In the genomic region with DNA sequence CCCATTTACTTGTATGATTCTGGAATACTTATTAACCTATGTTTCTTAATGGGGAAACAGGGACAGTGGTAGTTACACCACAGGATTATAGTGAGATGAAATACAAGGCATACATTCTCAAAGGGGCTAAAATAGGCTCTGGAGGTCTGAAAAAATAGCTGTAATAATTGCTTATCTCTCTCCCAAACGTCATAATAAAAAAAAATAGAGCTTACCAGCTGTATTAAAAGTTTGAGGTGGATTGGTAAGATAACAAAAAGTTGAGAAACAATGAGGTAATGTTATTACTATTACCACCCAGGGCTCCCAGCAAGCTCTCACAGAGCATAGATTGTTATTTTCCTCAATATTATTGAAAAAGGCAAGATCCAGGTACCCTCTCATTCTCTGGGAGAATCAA, we compare ENCODE assay signal across 8 mouse cellular contexts. TPM values are rescaled to one million over a fixed set of nuclear protein-coding genes. Genes with fewer than 3 reads are reported as not detected.
A peak's percentile ranks its signal among the peaks of the same experiment; 100 is the strongest.
DNase-seq lines count a peak whose midpoint lies in the region; ATAC-seq and TF ChIP-seq lines count a peak whose summit lies in the region.

No protein-coding gene starts in this region.

- no peak for TF ChIP-seq CTCF in kidney, adult 2 months (conservative IDR thresholded peaks at IDR 0.05; ENCODE audit: insufficient read depth, insufficient read length, low read depth, low read length)

- WGBS in kidney, adult 2 months: 11% methylated on average over 1 of the region's 1 CpGs
- 7% methylated on average over 1 of the region's 1 CpGs for whole genome bisulfite sequencing in hindbrain, embryonic 15.5 days
- WGBS in midbrain, embryonic 13.5 days: 2% methylated on average over 1 of the region's 1 CpGs

- TF ChIP-seq POLR2A in kidney, adult 2 months (IDR thresholded peaks at IDR 0.05; ENCODE audit: low read depth, low read length): no peak

- no peak overlapping the region for H3K27ac ChIP-seq in kidney, adult 2 months (ENCODE audit: insufficient read depth, low read depth, low read length)
- no peak overlapping the region for H3K27ac ChIP-seq in brown adipose tissue, adult 24 weeks (replicated peaks; ENCODE audit: low read depth, low read length)
- no peak overlapping the region for H3K27ac ChIP-seq in hindbrain, embryonic 15.5 days (replicated peaks)
- no peak overlapping the region for H3K27ac ChIP-seq in midbrain, embryonic 13.5 days

- H3K27me3 ChIP-seq in kidney, adult 2 months (replicated peaks; ENCODE audit: control insufficient read depth, insufficient read depth, low read length): no peaks in the 10 kb centered on the region
- no peaks in the 10 kb centered on the region for H3K27me3 ChIP-seq in hindbrain, embryonic 15.5 days
- H3K27me3 ChIP-seq in midbrain, embryonic 13.5 days: no peaks in the 10 kb centered on the region

- DNase-seq in kidney, adult 2 months: no peak
- DNase-seq in kidney, postnatal 25 days: no peak
- no peak for DNase-seq in thymus, postnatal 36 days
- no peak for DNase-seq in thymus, postnatal 14 days
- no peak for DNase-seq in retina, embryonic 14.5 days (ENCODE audit: low spot score)

- ATAC-seq in hindbrain, embryonic 15.5 days (ENCODE audit: low FRiP score, low read depth): no peak
- ATAC-seq in midbrain, embryonic 13.5 days: no peak

- no peaks in the 10 kb centered on the region for H3K36me3 ChIP-seq in kidney, adult 2 months (ENCODE audit: control insufficient read depth, insufficient read depth, low read length)
- H3K36me3 ChIP-seq in hindbrain, embryonic 15.5 days: peaks cover 4% of the 10 kb centered on the region; the same call in 1 of the 2 replicates
- peaks cover 10% of the 10 kb centered on the region for H3K36me3 ChIP-seq in midbrain, embryonic 13.5 days

- H3K4me3 ChIP-seq in kidney, adult 2 months (ENCODE audit: insufficient read depth, low read depth, low read length): peak overlapping the region; percentile 72
- peak overlapping the region; percentile 88 for H3K4me3 ChIP-seq in brown adipose tissue, adult 24 weeks (ENCODE audit: insufficient read depth, low read depth, low read length)
- H3K4me3 ChIP-seq in hindbrain, embryonic 15.5 days: peak overlapping the region; percentile 76
- peak overlapping the region; percentile 74 for H3K4me3 ChIP-seq in midbrain, embryonic 13.5 days (replicated peaks)

- peak overlapping the region; percentile 81 for H3K9ac ChIP-seq in hindbrain, embryonic 15.5 days
- H3K9ac ChIP-seq in midbrain, embryonic 13.5 days (replicated peaks): peak overlapping the region; percentile 84

- H3K4me1 ChIP-seq in kidney, adult 2 months (ENCODE audit: control insufficient read depth, insufficient read depth, low read length): peaks cover 8% of the 10 kb centered on the region; the same call in 1 of the 2 replicates
- peaks cover 5% of the 10 kb centered on the region; the same call in 1 of the 2 replicates for H3K4me1 ChIP-seq in brown adipose tissue, adult 24 weeks (ENCODE audit: control insufficient read depth, insufficient read depth, insufficient read length, low read length)
- peaks cover 24% of the 10 kb centered on the region for H3K4me1 ChIP-seq in hindbrain, embryonic 15.5 days (replicated peaks)
- peaks cover 28% of the 10 kb centered on the region for H3K4me1 ChIP-seq in midbrain, embryonic 13.5 days (replicated peaks)

- H3K9me3 ChIP-seq in hindbrain, embryonic 15.5 days: no peaks in the 10 kb centered on the region
- H3K9me3 ChIP-seq in midbrain, embryonic 13.5 days: no peaks in the 10 kb centered on the region

- H3K4me2 ChIP-seq in hindbrain, embryonic 15.5 days: peak overlapping the region; percentile 91
- peak overlapping the region; percentile 91 for H3K4me2 ChIP-seq in midbrain, embryonic 13.5 days (replicated peaks)

RNA-seq across cellular contexts. Expression of a gene that starts 0.7 kb away (rescaled TPM):
- polyA plus RNA-seq in kidney, adult 2 months (2012; rRNA removed): 37.1 and 37.5 TPM in 2 replicates
- polyA plus RNA-seq in brown adipose tissue, adult 24 weeks (2012; ENCODE audit: insufficient read depth, insufficient read length, missing spikeins): 8.8 TPM in 2 replicates
- 16.2 and 18.4 TPM in 2 replicates for polyA plus RNA-seq in hindbrain, embryonic 15.5 days (2015; fragmentation: Nextera tagmentation; extraction: Ambion mirVana)
- 21.1 and 22.1 TPM in 2 replicates for polyA plus RNA-seq in midbrain, embryonic 13.5 days (2015; fragmentation: Nextera tagmentation; extraction: Ambion mirVana)

RNA-seq across cellular contexts. Expression of a gene that starts 1.1 kb away (rescaled TPM):
- 17.7 and 18.5 TPM in 2 replicates for polyA plus RNA-seq in kidney, adult 2 months (2012; rRNA removed)
- 8.2 and 9.1 TPM in 2 replicates for polyA plus RNA-seq in brown adipose tissue, adult 24 weeks (2012; ENCODE audit: insufficient read depth, insufficient read length, missing spikeins)
- polyA plus RNA-seq in hindbrain, embryonic 15.5 days (2015; fragmentation: Nextera tagmentation; extraction: Ambion mirVana): 2.6 and 2.9 TPM in 2 replicates
- polyA plus RNA-seq in midbrain, embryonic 13.5 days (2015; fragmentation: Nextera tagmentation; extraction: Ambion mirVana): 1.7 and 1.8 TPM in 2 replicates

RNA-seq across cellular contexts. Expression of a gene that starts 21.3 kb away (rescaled TPM):
- 86.5 and 104 TPM in 2 replicates for polyA plus RNA-seq in kidney, adult 2 months (2012; rRNA removed)
- polyA plus RNA-seq in brown adipose tissue, adult 24 weeks (2012; ENCODE audit: insufficient read depth, insufficient read length, missing spikeins): 70.9 and 105 TPM in 2 replicates
- polyA plus RNA-seq in hindbrain, embryonic 15.5 days (2015; fragmentation: Nextera tagmentation; extraction: Ambion mirVana): 131 TPM in 2 replicates
- 193 and 195 TPM in 2 replicates for polyA plus RNA-seq in midbrain, embryonic 13.5 days (2015; fragmentation: Nextera tagmentation; extraction: Ambion mirVana)

RNA-seq across cellular contexts. Expression of a gene that starts 21.4 kb away (rescaled TPM):
- polyA plus RNA-seq in kidney, adult 2 months (2012; rRNA removed): 77.6 and 91.0 TPM in 2 replicates
- polyA plus RNA-seq in brown adipose tissue, adult 24 weeks (2012; ENCODE audit: insufficient read depth, insufficient read length, missing spikeins): 183 and 237 TPM in 2 replicates
- polyA plus RNA-seq in hindbrain, embryonic 15.5 days (2015; fragmentation: Nextera tagmentation; extraction: Ambion mirVana): 126 and 131 TPM in 2 replicates
- polyA plus RNA-seq in midbrain, embryonic 13.5 days (2015; fragmentation: Nextera tagmentation; extraction: Ambion mirVana): 122 and 123 TPM in 2 replicates

RNA-seq across cellular contexts. Expression of a gene that starts 35.9 kb away (rescaled TPM):
- 0.16 and 0.18 TPM in 2 replicates for polyA plus RNA-seq in kidney, adult 2 months (2012; rRNA removed)
- 0.33 and 0.75 TPM in 2 replicates for polyA plus RNA-seq in brown adipose tissue, adult 24 weeks (2012; ENCODE audit: insufficient read depth, insufficient read length, missing spikeins)
- 0.41 and 0.68 TPM in 2 replicates for polyA plus RNA-seq in hindbrain, embryonic 15.5 days (2015; fragmentation: Nextera tagmentation; extraction: Ambion mirVana)
- polyA plus RNA-seq in midbrain, embryonic 13.5 days (2015; fragmentation: Nextera tagmentation; extraction: Ambion mirVana): 0.18 and 0.22 TPM in 2 replicates
